In genomic region chr1:155239962-155240717, GRCm38 (mm10) we compare ENCODE assay signal across 15 mouse cellular contexts. TPM values are rescaled to one million over a fixed set of nuclear protein-coding genes. Genes with fewer than 3 reads are reported as not detected.
A peak's percentile ranks its signal among the peaks of the same experiment; 100 is the strongest.
DNase-seq lines count a peak whose midpoint lies in the region; ATAC-seq lines count a peak whose summit lies in the region.
"Had no signal": no experiment of that assay in that cellular context is flagged by ENCODE, and none has a peak within 500 bp of the region (broad histone marks: within the 10 kb centered on the region; RNA-seq: fewer than 3 reads in every experiment).

No protein-coding gene starts in this region.

- H3K4me2 ChIP-seq in kidney, embryonic 16.5 days (replicated peaks; ENCODE audit: low read depth, low read length), result no peak overlapping the region
- no peak overlapping the region for H3K4me2 ChIP-seq in heart, embryonic 14.5 days (ENCODE audit: low read length)
- H3K4me2 ChIP-seq in intestine, embryonic 15.5 days (replicated peaks), result no peak overlapping the region
- H3K4me2 ChIP-seq: embryonic facial prominence, embryonic 15.5 days; hindbrain, embryonic 13.5 days had no signal

- no peak overlapping the region for H3K4me3 ChIP-seq in kidney, embryonic 16.5 days (ENCODE audit: low read length)
- H3K4me3 ChIP-seq in heart, embryonic 14.5 days (ENCODE audit: control insufficient read depth in 1 of 2, insufficient read depth in 1 of 2, low read depth in 1 of 2, low read length in 2 of 2), result no peak overlapping the region
- no peak overlapping the region for H3K4me3 ChIP-seq in intestine, embryonic 15.5 days (replicated peaks)
- H3K4me3 ChIP-seq: embryonic facial prominence, embryonic 15.5 days; hindbrain, embryonic 13.5 days; megakaryocyte, embryonic 14.5 days had no signal

- WGBS in kidney, embryonic 16.5 days, result 84% methylated on average over 6 of the region's 6 CpGs
- WGBS in heart, embryonic 14.5 days, result 80% methylated on average over 6 of the region's 6 CpGs
- WGBS in intestine, embryonic 15.5 days, result 79% methylated on average over 6 of the region's 6 CpGs

- no peak overlapping the region for H3K9ac ChIP-seq in kidney, embryonic 16.5 days (replicated peaks; ENCODE audit: low read length)
- H3K9ac ChIP-seq in heart, embryonic 14.5 days (ENCODE audit: low read length), result 0 out of 2 replicates have a peak overlapping the region, but pooled peaks have one; percentile 23
- no peak overlapping the region for H3K9ac ChIP-seq in intestine, embryonic 15.5 days
- H3K9ac ChIP-seq: embryonic facial prominence, embryonic 15.5 days; forebrain, postnatal 0 days had no signal

- H3K27ac ChIP-seq in kidney, embryonic 16.5 days (ENCODE audit: low read length), result no peak overlapping the region
- H3K27ac ChIP-seq in heart, embryonic 14.5 days (replicated peaks in 1 of 2; ENCODE audit: control insufficient read depth in 1 of 2, insufficient read depth in 1 of 2, low read depth in 2 of 2, low read length in 2 of 2), result no peak overlapping the region
- H3K27ac ChIP-seq in intestine, embryonic 15.5 days, result no peak overlapping the region
- H3K27ac ChIP-seq: embryonic facial prominence, embryonic 15.5 days; hindbrain, embryonic 13.5 days had no signal

- peaks cover 14% of the 10 kb centered on the region for H3K36me3 ChIP-seq in kidney, embryonic 16.5 days (ENCODE audit: insufficient read depth, low read length)
- H3K36me3 ChIP-seq in heart, embryonic 14.5 days (ENCODE audit: control insufficient read depth, insufficient read depth, low read length), result peaks cover 51% of the 10 kb centered on the region
- H3K36me3 ChIP-seq in intestine, embryonic 15.5 days, result no peaks in the 10 kb centered on the region
- H3K36me3 ChIP-seq: hindbrain, embryonic 13.5 days had no signal

- H3K27me3 ChIP-seq in kidney, embryonic 16.5 days (ENCODE audit: insufficient read depth, low read length), result no peaks in the 10 kb centered on the region
- H3K27me3 ChIP-seq in heart, embryonic 14.5 days (ENCODE audit: control insufficient read depth, insufficient read depth, low read length), result no peaks in the 10 kb centered on the region
- H3K27me3 ChIP-seq in intestine, embryonic 15.5 days (replicated peaks), result peaks cover 13% of the 10 kb centered on the region
- H3K27me3 ChIP-seq: embryonic facial prominence, embryonic 15.5 days had no signal

- no peaks in the 10 kb centered on the region for H3K9me3 ChIP-seq in kidney, embryonic 16.5 days (ENCODE audit: low read length)
- H3K9me3 ChIP-seq in heart, embryonic 14.5 days (ENCODE audit: control insufficient read depth, low read length), result no peaks in the 10 kb centered on the region
- no peaks in the 10 kb centered on the region for H3K9me3 ChIP-seq in intestine, embryonic 15.5 days
- H3K9me3 ChIP-seq: embryonic facial prominence, embryonic 15.5 days; hindbrain, embryonic 13.5 days; megakaryocyte, embryonic 14.5 days had no signal

- H3K4me1 ChIP-seq in kidney, embryonic 16.5 days (ENCODE audit: insufficient read depth, low read length), result peaks cover 54% of the 10 kb centered on the region
- peaks cover 42 to 55% of the 10 kb centered on the region in 2 experiments for H3K4me1 ChIP-seq in heart, embryonic 14.5 days (ENCODE audit: control insufficient read depth in 2 of 2, insufficient read depth in 2 of 2, low read length in 2 of 2)
- peaks cover 13% of the 10 kb centered on the region for H3K4me1 ChIP-seq in intestine, embryonic 15.5 days (replicated peaks)

- no peak for ATAC-seq in kidney, embryonic 16.5 days (ENCODE audit: low FRiP score, low TSS enrichment)
- ATAC-seq in heart, embryonic 14.5 days (ENCODE audit: insufficient number of reproducible peaks, insufficient read depth, low FRiP score, low read depth), result no peak
- ATAC-seq in intestine, embryonic 15.5 days, result no peak

- peak; percentile 33 for DNase-seq in cerebellum, adult 9-11 months
- DNase-seq in cerebellum, postnatal 4 days (ENCODE audit: low spot score in 2 of 2), result no peak
- DNase-seq in kidney, adult 18-20 months, result peak; percentile 44
- DNase-seq in adrenal gland, adult 2 months, result peak; percentile 90
- DNase-seq in kidney, postnatal 25 days, result no peak
- DNase-seq: cerebellum, postnatal 25 days; forebrain, postnatal 0 days; kidney, postnatal 14 days; lung, adult 2 months had no signal

RNA-seq across cellular contexts. Expression of gene BC034090, which starts 4.1 kb away (rescaled TPM):
- polyA plus RNA-seq in kidney, embryonic 16.5 days (2015; fragmentation: Nextera tagmentation; extraction: Ambion mirVana), result 8.2 and 9.1 TPM in 2 replicates
- 10 to 100 TPM; 29.6 to 33.5 TPM for total RNA-seq in adrenal gland, adult 2 months (2021)
- polyA plus RNA-seq in adrenal gland, adult 2 months (2012; rRNA removed), result 30.6 and 32.7 TPM in 2 replicates
- 6.9 and 7.2 TPM in 2 replicates for polyA plus RNA-seq in heart, embryonic 14.5 days (2014; fragmentation: Nextera tagmentation; extraction: Ambion mirVana)
- polyA plus RNA-seq in intestine, embryonic 15.5 days (2015; fragmentation: Nextera tagmentation; extraction: Ambion mirVana), result 1.7 and 2.2 TPM in 2 replicates

Comparison
In these comparisons a context has a peak if more than half of its experiments do, and no peak if none do; other contexts are left out.
1. DNase-seq: peak in cerebellum, adult 9-11 months (single experiment), kidney, adult 18-20 months (single experiment) and adrenal gland, adult 2 months (single experiment); none in cerebellum, postnatal 4 days (0 of 2) and kidney, postnatal 25 days (0 of 2).